Mouse (Mus musculus) liver, postnatal 0 days (tissue): Measurements from ENCODE around the gene Ankrd1. TPM values are rescaled to one million over a fixed set of nuclear protein-coding genes. Genes with fewer than 3 reads are reported as not detected.

ENCODE experiments used
- ATAC-seq: fragments of 200-750 bp; cut with Nextera tagmentation; 2 replicates; pipeline ENCODE4 v1.8.0; 2017; ENCODE audit warnings: mild to moderate bottlenecking, moderate library complexity
- DNase-seq: peaks from one replicate; pipeline ENCODE4 v3.0.0-alpha.2; 2016
- H3K27ac ChIP-seq: fragments of 300-500 bp; sonication (generic); 2 replicates; pipeline ENCODE4 v1.5.1; 2014; ENCODE audit warnings: antibody characterized with exemption, moderate library complexity, mild to moderate bottlenecking, low read depth
- H3K27me3 ChIP-seq: fragments of 300-500 bp; sonication (generic); 2 replicates; pipeline ENCODE4 v1.6.1; 2014; ENCODE audit warnings: low read length, control low read depth, mixed read lengths; ENCODE audit not compliant: insufficient read depth
- H3K36me3 ChIP-seq: fragments of 300-500 bp; sonication (generic); replicated peaks from 2 replicates; pipeline ENCODE4 v1.6.1; 2014; ENCODE audit warnings: mild to moderate bottlenecking, control low read depth, low read length, moderate library complexity, mixed read lengths; ENCODE audit not compliant: insufficient read depth
- H3K4me1 ChIP-seq: fragments of 300-500 bp; sonication (generic); 2 replicates; pipeline ENCODE4 v1.6.1; 2014; ENCODE audit warnings: antibody characterized with exemption, mild to moderate bottlenecking, control low read depth; ENCODE audit not compliant: insufficient read depth
- H3K4me2 ChIP-seq: fragments of 300-500 bp; sonication (generic); 2 replicates; pipeline ENCODE4 v1.6.1; 2014; ENCODE audit warnings: low read depth, mild to moderate bottlenecking, low read length, moderate library complexity, mixed read lengths
- H3K4me3 ChIP-seq: fragments of 300-500 bp; sonication (generic); 2 replicates; pipeline ENCODE4 v1.5.1; 2014; ENCODE audit warnings: low read depth, low read length
- H3K9ac ChIP-seq: fragments of 300-500 bp; sonication (generic); replicated peaks from 2 replicates; pipeline ENCODE4 v1.6.1; 2014; ENCODE audit warnings: mild to moderate bottlenecking, moderate library complexity
- H3K9me3 ChIP-seq: fragments of 300-500 bp; sonication (generic); 2 replicates; pipeline ENCODE4 v1.6.1; 2016; ENCODE audit warnings: mild to moderate bottlenecking, control low read depth, low read length, mixed read lengths
- CTCF ChIP-seq: sonication (generic); IDR thresholded peaks from 2 replicates; pipeline ENCODE4 v1.5.1; 2016; ENCODE audit warnings: antibody characterized with exemption, low read depth
- EP300 ChIP-seq: IDR thresholded peaks from 2 replicates; pipeline ENCODE4 v1.6.1; 2016; ENCODE audit warnings: antibody characterized with exemption, low read depth, mild to moderate bottlenecking
- WGBS: fragments of 180-500 bp; shearing (Covaris S2); extraction: QIAGEN DNeasy Blood & Tissue Kit; methylation state at CpG from one replicate; pipeline ENCODE4 v1.1.7; 2014; ENCODE audit not compliant: insufficient replicate concordance; 5-methylcytosine and 5-hydroxymethylcytosine counted together
- polyA plus RNA-seq: library from polyadenylated mRNA; unstranded; fragments of >200 nt; fragmentation: Nextera tagmentation; extraction: Ambion mirVana; gene quantifications from 2 replicates; pipeline ENCODE4 v1.2.1, GENCODE M21; 2015

Gene Ankrd1
- 0.07 and 0.11 TPM in 2 replicates for polyA plus RNA-seq

DNA sequence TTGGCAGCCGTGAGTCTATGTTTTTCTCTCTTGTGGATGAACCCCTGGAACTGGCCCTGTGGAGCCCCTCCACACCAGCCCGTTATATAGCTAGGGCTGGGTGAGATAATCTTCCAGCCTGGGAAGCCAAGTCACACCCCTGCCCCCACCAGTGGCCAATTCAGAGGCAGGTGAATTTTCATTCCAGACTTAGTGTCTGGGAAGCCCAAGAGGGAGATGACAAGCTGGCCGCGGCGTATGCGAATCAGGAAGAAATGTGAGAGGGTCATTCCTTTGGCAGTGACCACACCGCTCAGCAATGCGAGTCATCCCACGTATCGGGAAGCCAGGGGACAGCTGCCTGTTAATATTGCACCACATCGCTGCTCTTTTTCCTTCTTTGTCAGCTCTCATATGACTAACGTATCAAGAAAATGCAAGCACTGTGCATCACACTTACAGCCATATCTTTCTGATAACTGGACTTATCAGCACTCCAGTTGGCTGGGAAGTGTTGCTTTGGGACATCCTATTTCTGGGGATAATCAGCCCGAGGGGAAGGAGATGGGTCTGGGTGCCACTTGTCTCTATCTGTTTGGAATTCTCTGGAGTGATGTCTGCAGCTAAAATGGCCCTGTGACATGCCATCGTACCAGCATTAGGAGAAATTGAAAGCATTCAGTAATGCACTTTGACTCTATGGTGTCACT, at the start of gene Ankrd1:
TSS of gene Ankrd1 (minus strand) at position 317 of the 689 bp plus-strand sequence.
- no peak for ATAC-seq
- H3K27me3 ChIP-seq: no peaks in the 10 kb centered on the region
- H3K9ac ChIP-seq: no peak within 1 kb of the TSS
- H3K9me3 ChIP-seq: peaks cover 6% of the 10 kb centered on the region; the same call in 1 of the 2 replicates
- TF ChIP-seq CTCF (no peak), EP300 (no peak)
- no peaks in the 10 kb centered on the region for H3K36me3 ChIP-seq
- no peaks in the 10 kb centered on the region for H3K4me1 ChIP-seq
- 68% methylated on average over 14 of the region's 14 CpGs for whole genome bisulfite sequencing
- H3K27ac ChIP-seq: no peak within 1 kb of the TSS
- DNase-seq: no peak
- no peak within 1 kb of the TSS for H3K4me2 ChIP-seq
- no peak within 1 kb of the TSS for H3K4me3 ChIP-seq

- Histone ChIP-seq H3K4me2 (no peak overlapping the region), H3K36me3 (no peaks in the 10 kb centered on the region), H3K4me3 (no peak overlapping the region), H3K9me3 (no peaks in the 10 kb centered on the region), H3K4me1 (no peaks in the 10 kb centered on the region), H3K27ac (no peak overlapping the region), H3K27me3 (no peaks in the 10 kb centered on the region), H3K9ac (no peak overlapping the region)
- no peak for TF ChIP-seq CTCF
- TF ChIP-seq EP300: no peak
- no peak for ATAC-seq
- WGBS: 67% methylated on average over 2 of the region's 2 CpGs
- no peak for DNase-seq
Observed at GRCm38 (mm10) chr19:36169101-36169500, 49.2 kb upstream of the Ankrd1 start.

DNA sequence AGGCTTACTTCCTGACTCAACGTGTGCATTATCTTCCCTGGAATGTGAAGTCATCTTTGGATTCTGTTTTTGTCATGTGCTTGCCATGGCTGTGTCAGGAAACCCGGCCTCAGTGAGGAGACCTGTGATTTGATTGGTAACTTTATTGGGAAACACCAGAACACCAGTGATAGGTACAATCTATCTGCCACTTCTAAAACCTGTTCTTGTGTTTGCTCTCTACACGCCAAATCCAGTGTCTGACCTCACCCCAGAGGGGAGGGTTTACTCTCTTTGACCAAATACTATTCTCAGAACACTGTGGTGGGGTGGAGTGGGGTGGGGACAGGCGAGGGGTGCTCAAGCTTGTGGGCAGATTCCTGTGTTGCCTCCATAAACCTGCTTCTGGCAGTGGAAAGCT, 48.2 kb upstream of the Ankrd1 start:
- no peak overlapping the region for H3K4me2 ChIP-seq
- H3K9me3 ChIP-seq: no peaks in the 10 kb centered on the region
- H3K27me3 ChIP-seq: no peaks in the 10 kb centered on the region
- no peak overlapping the region for H3K9ac ChIP-seq
- H3K27ac ChIP-seq: no peak overlapping the region
- H3K4me3 ChIP-seq: no peak overlapping the region
- WGBS: 57% methylated on average over 4 of the region's 4 CpGs
- no peak for ATAC-seq
- no peaks in the 10 kb centered on the region for H3K36me3 ChIP-seq
- no peak for TF ChIP-seq CTCF
- no peak for TF ChIP-seq EP300
- H3K4me1 ChIP-seq: no peaks in the 10 kb centered on the region
- DNase-seq: no peak

DNA sequence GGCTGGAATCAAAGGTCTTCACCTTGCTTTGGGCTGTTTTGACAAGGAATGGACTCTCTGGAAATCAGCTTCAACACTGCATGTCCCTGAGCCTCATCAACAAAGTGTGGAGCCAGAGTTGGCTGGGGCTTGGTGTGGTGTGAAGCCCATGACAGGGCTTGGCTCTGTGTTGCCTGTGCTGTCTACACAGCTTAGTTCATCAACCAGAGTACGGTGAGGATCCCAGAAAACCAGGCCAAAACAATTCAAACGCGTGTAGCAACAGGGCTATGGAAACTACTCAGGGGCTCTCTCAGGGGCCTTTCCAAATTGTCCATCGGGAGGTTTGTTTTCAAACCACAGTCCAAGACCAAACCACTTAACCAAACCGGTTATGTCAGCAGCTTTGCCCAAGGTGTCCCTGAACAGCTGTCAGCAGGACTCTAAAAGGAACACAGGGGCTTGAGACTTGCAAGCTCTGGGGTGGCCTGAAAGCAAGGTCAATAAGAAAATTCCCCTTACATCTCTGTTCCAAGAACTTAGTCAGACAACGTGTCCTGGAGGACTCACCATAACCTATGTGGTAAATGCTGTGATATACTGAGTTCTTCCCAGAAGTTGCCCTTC, 47.5 kb upstream of the Ankrd1 start:
- 80% methylated on average over 6 of the region's 6 CpGs for WGBS
- ATAC-seq: no peak
- no peak for DNase-seq

GRCm38 (mm10) chr19:36166401-36167160, 46.7 kb upstream of the Ankrd1 start:
- no peak for TF ChIP-seq EP300
- no peak for TF ChIP-seq CTCF
- Histone ChIP-seq H3K27ac (no peak overlapping the region), H3K36me3 (no peaks in the 10 kb centered on the region), H3K27me3 (no peaks in the 10 kb centered on the region), H3K9me3 (no peaks in the 10 kb centered on the region), H3K4me2 (no peak overlapping the region), H3K4me1 (no peaks in the 10 kb centered on the region), H3K4me3 (no peak overlapping the region), H3K9ac (no peak overlapping the region)
- WGBS: 80% methylated on average over 6 of the region's 6 CpGs
- DNase-seq (no peak), ATAC-seq (no peak)

More for the DNA sequence above, 47.5 kb upstream of the Ankrd1 start:
- Histone ChIP-seq H3K4me2 (no peak overlapping the region), H3K27me3 (no peaks in the 10 kb centered on the region), H3K9ac (no peak overlapping the region), H3K4me3 (no peak overlapping the region), H3K36me3 (no peaks in the 10 kb centered on the region), H3K9me3 (no peaks in the 10 kb centered on the region), H3K27ac (no peak overlapping the region), H3K4me1 (no peaks in the 10 kb centered on the region)
- TF ChIP-seq CTCF (no peak), EP300 (no peak)

GRCm38 (mm10) chr19:36165351-36165750, 45.5 kb upstream of the Ankrd1 start:
- no peaks in the 10 kb centered on the region for H3K9me3 ChIP-seq
- no peaks in the 10 kb centered on the region for H3K27me3 ChIP-seq
- ATAC-seq (no peak), DNase-seq (no peak)
- H3K36me3 ChIP-seq: no peaks in the 10 kb centered on the region
- WGBS: 63% methylated on average over 4 of the region's 4 CpGs
- H3K27ac ChIP-seq: no peak overlapping the region
- H3K9ac ChIP-seq: no peak overlapping the region
- no peak overlapping the region for H3K4me3 ChIP-seq
- H3K4me1 ChIP-seq: no peaks in the 10 kb centered on the region
- TF ChIP-seq CTCF (no peak), EP300 (no peak)
- H3K4me2 ChIP-seq: no peak overlapping the region
